Mouse (Mus musculus) midbrain, embryonic 10.5 days (tissue): ENCODE measurements at regions not wholly inside any gene's neighbourhood (a gene's known extent, or its start where the extent isn't known, plus 50 kb on each side); places are given as distances from the start of the nearest gene placed in this dataset.

Source experiments
- DNase-seq: peaks from one replicate; pipeline ENCODE4 v3.0.0-alpha.2; 2017; ENCODE audit warnings: low spot score
- H3K27ac ChIP-seq: fragments of 300-500 bp; sonication (generic); replicated peaks from 2 replicates; pipeline ENCODE4 v1.5.1; 2016; ENCODE audit warnings: mild to moderate bottlenecking
- H3K27me3 ChIP-seq: fragments of 300-500 bp; sonication (generic); 2 replicates; pipeline ENCODE4 v1.6.1; 2016; ENCODE audit warnings: low read depth, mild to moderate bottlenecking; ENCODE audit not compliant: poor library complexity, severe bottlenecking
- H3K36me3 ChIP-seq: fragments of 300-500 bp; sonication (generic); 2 replicates; pipeline ENCODE4 v1.6.1; 2016; ENCODE audit warnings: mild to moderate bottlenecking, moderate library complexity
- H3K4me1 ChIP-seq: fragments of 300-500 bp; sonication (generic); 2 replicates; pipeline ENCODE4 v1.6.1; 2016
- H3K4me3 ChIP-seq: fragments of 300-500 bp; sonication (generic); 2 replicates; pipeline ENCODE4 v1.5.1; 2016; ENCODE audit warnings: mild to moderate bottlenecking, moderate library complexity
- H3K9me3 ChIP-seq: fragments of 300-500 bp; sonication (generic); replicated peaks from 2 replicates; pipeline ENCODE4 v1.6.1; 2016; ENCODE audit warnings: mild to moderate bottlenecking
- WGBS: fragments of 180-500 bp; shearing (Covaris S2); methylation state at CpG from one replicate; pipeline ENCODE4 v1.1.7; 2016; 5-methylcytosine and 5-hydroxymethylcytosine counted together

DNA sequence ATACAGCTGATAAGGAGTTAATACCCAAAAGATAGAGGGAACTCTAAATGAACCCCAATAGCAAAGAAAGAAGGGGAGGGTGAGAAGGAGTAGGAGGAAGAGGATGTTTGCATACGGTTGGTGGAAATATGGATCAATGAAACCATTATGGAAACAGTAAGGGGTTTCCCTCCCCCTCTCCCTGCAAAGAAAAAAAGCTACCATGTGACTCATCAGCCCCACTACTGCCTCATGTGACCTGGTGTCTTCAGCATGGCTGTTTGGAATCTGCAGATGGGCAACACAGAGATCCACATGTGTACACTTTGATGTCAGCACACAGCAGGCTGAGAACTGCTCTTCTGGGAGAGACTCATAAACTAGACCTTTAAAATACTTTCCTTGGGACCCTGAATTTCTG lies 163.4 kb upstream of the Zc3h12c start:
- no peak for DNase-seq
- Histone ChIP-seq H3K27ac (no peak overlapping the region), H3K4me1 (no peaks in the 10 kb centered on the region), H3K36me3 (no peaks in the 10 kb centered on the region), H3K27me3 (no peaks in the 10 kb centered on the region), H3K9me3 (no peaks in the 10 kb centered on the region), H3K4me3 (no peak overlapping the region)
- WGBS = 83% methylated on average over 1 of the region's 1 CpGs

DNA sequence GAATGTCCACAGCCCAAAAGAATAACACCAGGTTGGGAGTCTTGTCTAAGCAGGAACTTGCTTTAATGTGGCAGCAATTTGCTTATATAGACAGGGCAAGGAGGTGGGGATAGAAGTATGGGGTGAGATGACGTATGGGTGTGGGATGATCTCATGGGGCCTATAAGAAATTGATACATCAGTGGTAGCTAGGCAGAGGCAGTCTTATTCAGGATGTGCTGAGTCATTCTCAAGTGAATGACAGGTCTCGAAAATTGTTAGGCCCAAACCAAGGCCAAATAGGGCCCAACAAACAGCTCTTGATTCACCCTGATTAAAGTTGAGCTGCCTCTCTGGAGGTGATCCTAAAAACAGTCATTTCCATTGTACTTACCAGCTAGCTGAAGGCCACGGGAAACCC lies 162.3 kb upstream of the Zc3h12c start:
- Histone ChIP-seq H3K27ac (no peak overlapping the region), H3K27me3 (no peaks in the 10 kb centered on the region), H3K9me3 (no peaks in the 10 kb centered on the region), H3K4me3 (no peak overlapping the region), H3K36me3 (no peaks in the 10 kb centered on the region), H3K4me1 (no peaks in the 10 kb centered on the region)
- 79% methylated on average over 3 of the region's 3 CpGs for WGBS
- DNase-seq = no peak

DNA sequence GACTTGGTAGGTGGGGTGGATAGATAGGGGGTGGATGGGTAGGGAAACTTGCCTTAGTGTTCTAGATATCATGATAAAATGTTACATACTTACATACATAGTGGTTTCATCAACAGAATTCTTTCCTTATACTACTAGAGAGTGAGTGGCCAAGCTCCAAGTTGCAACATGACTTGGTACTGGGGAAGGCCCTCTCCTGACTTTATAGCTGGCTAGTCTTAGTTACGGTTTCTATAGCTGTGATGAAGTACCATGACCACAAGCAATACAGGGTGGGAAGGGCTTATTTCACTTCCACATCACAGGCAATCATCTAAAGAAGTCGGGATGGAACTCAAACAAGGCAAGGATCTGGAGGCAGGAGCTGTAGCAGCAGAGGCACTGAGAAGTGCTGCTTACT lies 156.0 kb upstream of the Zc3h12c start:
- no peaks in the 10 kb centered on the region for H3K4me1 ChIP-seq
- no peaks in the 10 kb centered on the region for H3K27me3 ChIP-seq
- WGBS = 86% methylated on average over 2 of the region's 2 CpGs
- no peaks in the 10 kb centered on the region for H3K9me3 ChIP-seq
- H3K36me3 ChIP-seq = no peaks in the 10 kb centered on the region
- no peak overlapping the region for H3K27ac ChIP-seq
- H3K4me3 ChIP-seq = no peak overlapping the region
- DNase-seq = no peak

DNA sequence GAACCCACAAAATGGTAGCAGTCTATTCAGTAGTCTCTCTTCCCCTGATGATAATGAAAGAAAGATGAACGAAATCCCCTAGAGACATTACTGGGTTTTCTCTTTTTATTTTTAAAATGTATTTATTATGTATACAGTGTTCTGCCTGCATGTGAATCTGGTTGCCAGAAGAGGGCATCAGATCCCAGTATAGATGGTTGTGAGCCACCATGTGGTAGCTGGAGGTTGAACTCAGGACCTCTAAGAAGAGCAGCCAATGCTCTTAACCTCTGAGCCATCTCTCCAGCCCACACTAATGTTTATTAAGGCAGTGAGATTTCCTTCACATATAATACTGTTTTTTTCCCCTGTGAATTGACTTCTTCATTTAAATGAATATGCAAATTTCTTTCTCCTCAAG lies 155.4 kb upstream of the Zc3h12c start:
- H3K4me3 ChIP-seq = no peak overlapping the region
- H3K27ac ChIP-seq = no peak overlapping the region
- no peaks in the 10 kb centered on the region for H3K9me3 ChIP-seq
- no peaks in the 10 kb centered on the region for H3K27me3 ChIP-seq
- no peak for DNase-seq
- no peaks in the 10 kb centered on the region for H3K4me1 ChIP-seq
- 91% methylated on average over 1 of the region's 1 CpGs for WGBS
- H3K36me3 ChIP-seq = no peaks in the 10 kb centered on the region

DNA sequence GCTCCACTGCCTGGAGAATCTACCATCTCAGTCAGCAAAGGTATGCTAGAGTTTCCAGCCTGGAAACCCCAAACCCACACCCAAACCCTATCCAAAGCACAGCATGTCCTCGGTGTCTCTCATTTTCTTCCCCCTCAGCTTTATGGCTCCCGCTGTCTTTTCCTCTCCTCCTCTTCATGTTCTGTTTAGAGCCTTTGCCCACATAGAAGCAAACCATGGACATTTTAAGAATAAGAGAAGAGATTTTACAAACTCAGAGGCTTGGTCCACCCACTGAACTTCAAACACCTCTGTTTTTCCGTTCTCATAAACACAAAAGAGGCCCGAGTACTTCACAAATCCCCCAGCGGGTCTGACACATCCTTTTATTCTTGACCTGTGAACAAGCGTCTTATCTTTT lies 154.9 kb upstream of the Zc3h12c start:
- H3K9me3 ChIP-seq = no peaks in the 10 kb centered on the region
- H3K27me3 ChIP-seq = no peaks in the 10 kb centered on the region
- H3K4me3 ChIP-seq = no peak overlapping the region
- no peak overlapping the region for H3K27ac ChIP-seq
- WGBS = 85% methylated on average over 6 of the region's 6 CpGs
- no peaks in the 10 kb centered on the region for H3K36me3 ChIP-seq
- no peaks in the 10 kb centered on the region for H3K4me1 ChIP-seq
- DNase-seq = no peak

DNA sequence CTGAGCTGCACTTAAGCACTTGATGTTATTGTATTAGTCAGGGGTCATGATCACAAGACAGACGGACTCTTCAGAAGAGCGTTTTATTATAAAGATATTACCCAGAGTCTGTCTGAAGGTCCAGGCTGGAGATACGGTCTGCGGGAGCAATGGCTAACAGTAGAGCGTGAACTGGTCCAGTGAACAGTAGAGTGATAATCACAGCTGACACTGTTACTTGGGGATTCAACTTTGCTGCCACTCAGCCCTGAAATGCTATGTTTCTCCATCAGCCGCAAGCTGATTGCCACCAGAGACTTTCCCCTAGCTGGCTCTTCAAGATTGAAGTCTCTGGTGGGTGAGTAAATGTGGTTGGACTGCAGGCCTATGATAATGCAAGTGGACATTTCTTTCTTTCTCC lies 133.1 kb upstream of the Zc3h12c start:
- Histone ChIP-seq H3K9me3 (no peaks in the 10 kb centered on the region), H3K36me3 (no peaks in the 10 kb centered on the region), H3K27me3 (no peaks in the 10 kb centered on the region), H3K27ac (no peak overlapping the region), H3K4me1 (no peaks in the 10 kb centered on the region), H3K4me3 (no peak overlapping the region)
- WGBS = 92% methylated on average over 6 of the region's 6 CpGs
- no peak for DNase-seq

DNA sequence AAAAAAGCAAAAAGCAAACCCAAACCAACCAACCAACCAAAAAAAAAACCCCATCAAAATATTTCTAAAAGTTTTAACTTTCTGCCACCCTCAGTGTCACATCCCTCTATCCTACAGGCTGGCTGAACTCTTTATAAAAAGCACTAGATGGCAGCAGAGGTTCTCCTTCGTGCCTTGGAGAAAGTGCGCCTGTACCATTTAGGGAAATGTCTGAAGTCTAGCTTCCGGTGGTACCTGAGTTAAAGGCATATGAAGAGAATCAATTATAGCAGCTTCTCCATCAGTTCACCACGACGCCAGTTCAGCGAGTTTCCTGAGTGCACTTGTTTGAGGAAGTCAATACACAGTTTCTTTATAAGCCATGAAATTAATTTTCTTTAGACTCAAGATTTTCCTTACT lies 130.0 kb upstream of the Zc3h12c start:
- no peak for DNase-seq
- Histone ChIP-seq H3K27ac (no peak overlapping the region), H3K4me3 (no peak overlapping the region), H3K9me3 (no peaks in the 10 kb centered on the region), H3K27me3 (no peaks in the 10 kb centered on the region), H3K36me3 (no peaks in the 10 kb centered on the region), H3K4me1 (no peaks in the 10 kb centered on the region)
- WGBS = 22% methylated on average over 6 of the region's 6 CpGs

DNA sequence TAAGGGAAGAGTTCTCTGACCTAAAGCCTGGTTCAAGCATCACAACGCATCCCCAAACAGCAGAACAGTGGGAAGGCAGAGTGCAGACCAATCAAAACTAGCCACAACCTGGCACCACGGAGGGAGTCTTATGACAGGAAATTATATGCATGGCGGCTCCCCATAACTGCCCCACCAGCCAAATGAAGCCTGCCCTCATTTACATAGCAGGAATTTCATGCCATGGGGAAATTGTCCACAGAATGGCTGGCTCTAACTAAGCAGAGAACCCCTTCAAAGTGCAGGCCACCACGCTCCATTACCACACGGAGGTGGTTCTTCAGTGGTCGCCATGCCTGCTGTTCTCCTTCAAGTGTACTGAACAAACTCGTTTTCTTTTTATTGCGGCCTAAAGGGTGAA lies 126.3 kb upstream of the Zc3h12c start:
- 84% methylated on average over 8 of the region's 8 CpGs for WGBS
- no peak overlapping the region for H3K4me3 ChIP-seq
- no peaks in the 10 kb centered on the region for H3K9me3 ChIP-seq
- no peaks in the 10 kb centered on the region for H3K4me1 ChIP-seq
- no peaks in the 10 kb centered on the region for H3K27me3 ChIP-seq
- DNase-seq = no peak
- no peak overlapping the region for H3K27ac ChIP-seq
- H3K36me3 ChIP-seq = no peaks in the 10 kb centered on the region

DNA sequence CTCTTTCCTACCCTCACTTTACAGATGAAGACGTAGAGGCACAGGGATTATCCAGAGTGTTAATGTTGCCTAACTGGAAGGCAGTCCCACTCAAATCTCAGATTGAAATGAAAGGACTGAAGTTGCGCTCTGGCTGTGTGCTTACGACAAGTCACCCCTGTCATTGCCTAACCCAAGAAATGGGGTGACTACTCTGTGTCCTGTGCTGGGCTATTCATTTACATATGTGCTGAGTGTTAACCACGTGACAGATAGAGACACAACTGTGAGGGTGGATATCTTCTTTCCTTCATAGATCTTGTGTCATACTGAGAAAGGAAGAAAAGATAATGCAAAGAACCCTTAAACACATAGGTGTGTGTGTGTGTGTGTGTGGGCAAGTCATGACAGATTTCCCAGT lies 120.7 kb upstream of the Zc3h12c start:
- no peak for DNase-seq
- no peak overlapping the region for H3K4me3 ChIP-seq
- H3K27ac ChIP-seq = no peak overlapping the region
- peaks cover 10% of the 10 kb centered on the region for H3K4me1 ChIP-seq
- no peaks in the 10 kb centered on the region for H3K9me3 ChIP-seq
- no peaks in the 10 kb centered on the region for H3K27me3 ChIP-seq
- WGBS = 85% methylated on average over 4 of the region's 4 CpGs
- H3K36me3 ChIP-seq = no peaks in the 10 kb centered on the region

DNA sequence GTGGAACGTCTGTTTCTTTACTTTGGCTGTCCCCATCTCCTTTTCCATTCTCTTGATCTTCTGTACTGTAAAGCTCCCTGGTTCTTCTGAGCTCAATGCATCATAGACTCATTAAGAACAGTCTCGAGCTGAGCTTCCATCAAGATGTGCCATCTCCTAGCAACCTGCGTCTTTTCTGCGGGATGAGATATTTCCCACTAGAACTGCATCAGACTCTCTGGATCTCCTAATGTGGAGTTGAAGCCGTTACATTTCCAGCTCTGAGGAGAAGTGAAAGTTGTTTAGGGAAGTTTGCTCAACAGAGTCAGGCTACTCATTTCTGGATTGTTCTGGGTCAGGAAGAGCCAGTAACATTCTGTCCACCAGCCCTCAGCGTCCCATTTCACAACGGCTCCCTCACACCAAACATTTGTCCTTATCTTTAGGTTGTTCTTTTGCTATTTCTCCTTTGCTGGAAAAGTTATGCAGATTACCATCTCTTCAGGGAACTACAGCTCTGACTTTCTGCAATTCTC lies 119.4 kb upstream of the Zc3h12c start:
- WGBS = 79% methylated on average over 7 of the region's 7 CpGs
- H3K36me3 ChIP-seq = no peaks in the 10 kb centered on the region
- H3K4me1 ChIP-seq = peaks cover 20% of the 10 kb centered on the region
- no peak for DNase-seq
- H3K4me3 ChIP-seq = no peak overlapping the region
- H3K9me3 ChIP-seq = no peaks in the 10 kb centered on the region
- H3K27ac ChIP-seq = no peak overlapping the region
- H3K27me3 ChIP-seq = no peaks in the 10 kb centered on the region

DNA sequence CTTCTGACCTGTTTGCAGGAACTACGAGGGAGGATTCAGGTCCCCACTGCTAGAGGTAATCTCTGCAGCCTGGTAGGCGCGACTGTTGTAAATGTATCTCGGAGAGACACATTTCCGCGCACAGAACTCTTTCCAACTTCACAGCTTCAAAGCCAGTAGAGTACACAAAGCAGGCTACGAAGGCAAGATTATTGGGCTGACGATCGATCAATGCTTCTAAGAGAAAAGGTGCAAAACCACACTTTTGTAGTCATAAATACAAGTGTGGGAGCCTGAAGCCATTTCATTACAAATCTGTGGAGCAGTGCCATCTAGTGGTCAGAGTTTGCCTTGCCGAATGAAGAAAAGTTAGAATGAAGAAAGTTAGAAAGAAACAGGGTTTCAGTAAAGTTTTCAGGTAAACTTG lies 118.9 kb upstream of the Zc3h12c start:
- peaks cover 20% of the 10 kb centered on the region for H3K4me1 ChIP-seq
- H3K27ac ChIP-seq = peak overlapping the region; percentile 52; the same call in 1 of the 2 replicates
- DNase-seq = peak; percentile 67
- H3K9me3 ChIP-seq = no peaks in the 10 kb centered on the region
- 14% methylated on average over 10 of the region's 10 CpGs for WGBS
- no peaks in the 10 kb centered on the region for H3K27me3 ChIP-seq
- peak overlapping the region; percentile 45 for H3K4me3 ChIP-seq
- no peaks in the 10 kb centered on the region for H3K36me3 ChIP-seq

DNA sequence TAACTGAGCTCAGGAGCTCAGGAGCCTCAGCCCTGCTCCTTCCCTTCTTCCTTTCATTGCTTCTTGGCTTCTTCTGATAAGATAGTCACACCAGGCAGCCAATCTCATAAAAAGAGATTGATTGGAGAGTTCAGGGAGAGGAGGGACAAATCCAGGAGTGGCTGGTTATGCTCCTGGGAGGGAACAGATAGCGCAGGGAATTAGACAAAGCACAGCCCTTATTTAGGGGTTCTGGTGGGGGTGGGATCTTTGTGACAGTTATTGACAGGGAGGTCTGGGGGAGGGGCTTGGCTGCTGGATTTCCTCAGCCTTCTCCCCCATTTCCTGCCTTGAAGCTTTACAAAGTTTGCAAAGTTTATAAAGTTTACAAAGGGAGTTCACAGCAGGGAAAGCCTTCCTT lies 117.7 kb upstream of the Zc3h12c start:
- WGBS = 31% methylated on average over 1 of the region's 1 CpGs
- Histone ChIP-seq H3K4me3 (no peak overlapping the region), H3K36me3 (no peaks in the 10 kb centered on the region), H3K9me3 (no peaks in the 10 kb centered on the region), H3K27me3 (no peaks in the 10 kb centered on the region), H3K4me1 (peaks cover 20% of the 10 kb centered on the region), H3K27ac (no peak overlapping the region)
- no peak for DNase-seq

DNA sequence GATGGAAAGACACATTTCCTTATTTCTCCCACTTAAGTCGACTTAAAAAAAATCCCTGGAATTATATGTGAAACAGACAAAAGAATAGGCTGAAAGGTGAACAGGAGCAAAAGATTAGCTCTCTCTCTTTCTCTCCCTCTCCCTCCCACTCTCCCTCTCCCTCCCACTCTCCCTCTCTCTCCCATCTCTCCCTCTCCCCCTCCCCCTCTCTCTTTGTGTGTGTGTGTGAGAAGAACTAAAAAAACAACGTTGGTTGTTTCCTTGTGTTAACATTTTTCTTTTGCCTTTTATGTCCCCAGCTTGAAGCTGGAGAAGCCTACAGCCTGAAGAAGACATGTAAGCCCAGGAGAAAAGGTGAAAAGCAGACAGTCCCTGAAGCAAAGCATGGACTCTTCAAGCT lies 115.2 kb upstream of the Zc3h12c start:
- DNase-seq = no peak
- Histone ChIP-seq H3K27ac (peak overlapping the region; percentile 50; the same call in 1 of the 2 replicates), H3K9me3 (no peaks in the 10 kb centered on the region), H3K36me3 (no peaks in the 10 kb centered on the region), H3K4me1 (peaks cover 24% of the 10 kb centered on the region), H3K4me3 (no peak overlapping the region), H3K27me3 (no peaks in the 10 kb centered on the region)
- 18% methylated on average over 2 of the region's 2 CpGs for WGBS

DNA sequence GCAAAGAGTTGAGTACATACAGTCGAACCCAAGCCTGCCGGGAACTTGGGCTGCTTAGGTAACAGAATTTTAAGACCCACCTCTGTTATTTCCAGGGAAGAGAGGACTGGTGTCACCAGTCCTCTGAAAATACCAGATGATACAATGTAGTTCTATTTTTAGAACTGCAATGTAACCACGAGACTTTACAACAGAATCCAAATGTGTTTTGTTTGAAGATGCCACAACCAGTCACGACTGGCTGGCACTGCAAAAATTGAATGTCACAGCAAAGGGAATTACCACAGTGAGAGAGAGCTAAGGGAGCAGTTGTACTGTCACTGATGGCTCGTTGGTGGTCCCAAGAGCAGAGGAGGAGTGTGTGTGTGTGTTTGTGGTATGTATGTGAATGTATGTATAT lies 112.6 kb upstream of the Zc3h12c start:
- Histone ChIP-seq H3K9me3 (no peaks in the 10 kb centered on the region), H3K4me1 (peaks cover 32% of the 10 kb centered on the region), H3K36me3 (no peaks in the 10 kb centered on the region), H3K27ac (no peak overlapping the region), H3K4me3 (no peak overlapping the region), H3K27me3 (no peaks in the 10 kb centered on the region)
- DNase-seq = no peak
- WGBS = 86% methylated on average over 5 of the region's 5 CpGs
